Mouse (Mus musculus) retina, adult 2 months (tissue): ENCODE results near the gene Naa20.

Source experiments
- DNase-seq: peaks from one replicate; pipeline ENCODE4 v3.0.0-alpha.2; 2012; ENCODE audit warnings: low read depth, low spot score

Naa20 gene

GRCm38 (mm10) chr2:145950239-145950638, 48.3 kb downstream of the Naa20 start:
- no peak for DNase-seq

- DNase-seq, result no peak
These were observed 50.8 kb downstream of the Naa20 start for GRCm38 (mm10) chr2:145952726-145953125.

- DNase-seq, result no peak
These were observed 53.9 kb downstream of the Naa20 start for GRCm38 (mm10) chr2:145955844-145956243.

DNA sequence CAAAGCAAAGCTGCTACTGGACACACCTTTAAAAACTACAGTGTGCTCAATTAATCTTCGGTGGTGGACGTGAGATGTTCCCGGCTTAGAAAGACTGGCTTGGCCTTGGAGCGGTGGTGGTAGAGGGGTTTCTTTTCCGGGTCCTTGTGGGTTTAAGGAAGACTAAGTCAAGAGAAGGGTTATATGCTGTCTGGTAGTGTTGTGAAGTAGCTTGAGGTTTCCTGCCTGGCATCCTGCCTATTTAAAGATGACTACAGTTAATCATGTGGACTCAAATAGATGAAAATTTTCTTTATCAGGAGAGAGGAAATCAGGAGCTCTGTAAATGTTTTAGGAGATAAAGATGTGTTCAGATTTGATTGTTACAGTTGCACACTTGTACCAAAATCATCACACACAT, 54.4 kb downstream of the Naa20 start:
- DNase-seq, result no peak

- peak; percentile 32 for DNase-seq
These were observed 55.6 kb downstream of the Naa20 start for GRCm38 (mm10) chr2:145957450-145957849.

DNA sequence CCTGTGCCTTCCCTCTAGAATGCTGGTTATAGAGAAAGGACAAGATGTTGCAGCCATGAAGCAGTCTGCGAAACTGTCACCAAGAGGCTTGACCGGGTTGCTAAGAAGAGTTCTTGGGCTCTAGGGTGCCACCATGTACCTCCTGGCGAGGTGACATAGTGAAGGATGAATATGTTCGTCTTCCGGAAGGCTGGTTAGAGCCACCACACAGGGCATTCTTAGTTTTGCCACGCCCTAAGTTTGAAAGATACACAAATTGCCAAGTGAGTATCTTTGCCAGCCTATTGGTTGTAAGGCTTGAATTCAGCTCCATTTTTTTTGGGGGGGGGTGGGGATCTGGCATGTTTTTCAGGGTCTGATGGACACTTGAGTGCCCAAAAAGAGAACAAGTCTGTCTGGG, 56.2 kb downstream of the Naa20 start:
- DNase-seq, result no peak

DNA sequence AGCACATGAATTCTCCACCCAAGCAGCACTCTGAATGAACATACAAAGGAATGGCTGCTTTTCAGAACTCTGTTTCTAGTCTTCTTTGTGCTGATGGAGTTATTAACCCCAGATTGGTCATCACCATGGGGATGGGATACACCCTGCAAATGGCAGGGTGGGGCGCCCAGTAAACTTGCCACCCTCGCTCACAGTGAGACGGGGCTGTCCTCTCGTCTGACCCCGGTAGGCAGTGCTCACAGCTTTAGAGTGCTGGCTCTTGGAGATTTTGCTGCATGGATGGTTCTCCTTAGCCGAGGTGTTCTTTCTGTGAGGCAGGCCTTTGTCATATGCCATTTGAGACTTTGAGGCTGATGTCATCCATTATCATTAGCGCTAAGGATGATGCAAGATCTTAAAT, 56.7 kb downstream of the Naa20 start:
- DNase-seq, result no peak

GRCm38 (mm10) chr2:145961861-145962260, 60.0 kb downstream of the Naa20 start:
- DNase-seq, result no peak
